Mouse (Mus musculus) lung, adult 2 months (tissue): Measurements from ENCODE around the gene Ncmap.

Source experiments
- CTCF ChIP-seq: fragments of 200-500 bp; IDR thresholded peaks from 2 replicates; pipeline ENCODE4 v1.5.1; 2011; ENCODE audit warnings: mild to moderate bottlenecking, low read length, control low read depth; ENCODE audit not compliant: insufficient read depth
- POLR2A ChIP-seq: fragments of 200-500 bp; IDR thresholded peaks from 2 replicates; pipeline ENCODE4 v1.6.1; 2011; ENCODE audit warnings: low read depth, mild to moderate bottlenecking, control low read depth, low read length, borderline replicate concordance; ENCODE audit errors: extremely low read depth

DNA sequence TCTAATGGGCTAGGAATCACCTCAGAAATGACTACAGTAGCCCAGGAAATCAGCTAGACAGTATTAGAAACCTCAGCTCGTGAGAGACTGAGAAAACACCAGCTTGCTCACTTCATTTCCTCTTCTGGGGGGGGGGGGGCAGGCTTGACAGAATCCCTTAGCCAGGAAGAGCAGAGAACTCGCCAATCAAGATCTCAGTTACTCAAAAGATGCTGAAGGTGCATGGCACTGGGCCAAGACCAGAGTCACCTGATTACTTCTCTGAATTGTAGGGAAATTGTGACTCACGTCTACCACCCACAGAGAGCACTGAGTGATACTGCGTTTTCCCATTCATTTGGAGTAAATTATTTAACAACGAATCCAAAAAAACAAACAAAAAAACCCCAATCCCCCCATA, 8.2 kb upstream of the Ncmap start:
- no peak for TF ChIP-seq CTCF
- TF ChIP-seq POLR2A, result no peak
